Mouse (Mus musculus) monocyte, adult 5-6 weeks (primary cell): ENCODE results near the gene Cish. TPM values are rescaled to one million over a fixed set of nuclear protein-coding genes. Genes with fewer than 3 reads are reported as not detected.

Experiments used
- ATAC-seq: fragments of 153-309, 156-312 bp; replicated peaks from 2 replicates; pipeline ENCODE4 v1.8.0; 2017; ENCODE audit warnings: mild to moderate bottlenecking; ENCODE audit not compliant: low TSS enrichment, insufficient number of reproducible peaks, severe bottlenecking, poor library complexity, low FRiP score
- total RNA-seq: library from RNA; stranded (forward); fragments of 200-1000, 200-491, 200-594 nt; gene quantifications from 3 replicates; pipeline ENCODE4 v1.2.3, GENCODE M21; 2017

Cish gene
- total RNA-seq, 1 experiment from 2014 or later: 3.0 TPM

- no peak for ATAC-seq
These were observed 11.5 kb downstream of the Cish start for GRCm38 (mm10) chr9:107307099-107307872.

DNA sequence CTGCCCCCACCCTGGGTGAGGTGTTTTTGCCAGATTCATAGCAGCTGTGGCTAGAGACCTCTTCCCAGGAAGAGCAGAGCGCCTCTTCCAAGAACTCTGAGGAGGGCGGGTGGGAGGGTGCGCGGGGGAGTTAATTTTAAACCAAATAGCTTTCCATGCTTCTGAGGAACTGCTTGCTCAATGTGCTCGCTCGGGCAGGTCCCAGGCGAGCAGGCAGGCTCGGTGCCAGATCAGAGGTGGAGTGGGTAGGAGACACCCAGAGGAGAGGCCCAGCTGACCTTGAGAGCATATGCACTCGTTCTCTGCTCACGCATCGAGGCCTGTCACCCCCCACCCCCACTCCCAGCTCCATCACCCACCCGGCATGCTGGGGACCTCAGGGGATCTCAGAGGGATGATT, 12.1 kb downstream of the Cish start:
- ATAC-seq: no peak

- ATAC-seq: no peak
These were observed 12.6 kb downstream of the Cish start for GRCm38 (mm10) chr9:107308346-107309000.

- ATAC-seq: no peak
These were observed 13.3 kb downstream of the Cish start for GRCm38 (mm10) chr9:107309171-107309570.

GRCm38 (mm10) chr9:107309600-107309999, 13.8 kb downstream of the Cish start:
- no peak for ATAC-seq

DNA sequence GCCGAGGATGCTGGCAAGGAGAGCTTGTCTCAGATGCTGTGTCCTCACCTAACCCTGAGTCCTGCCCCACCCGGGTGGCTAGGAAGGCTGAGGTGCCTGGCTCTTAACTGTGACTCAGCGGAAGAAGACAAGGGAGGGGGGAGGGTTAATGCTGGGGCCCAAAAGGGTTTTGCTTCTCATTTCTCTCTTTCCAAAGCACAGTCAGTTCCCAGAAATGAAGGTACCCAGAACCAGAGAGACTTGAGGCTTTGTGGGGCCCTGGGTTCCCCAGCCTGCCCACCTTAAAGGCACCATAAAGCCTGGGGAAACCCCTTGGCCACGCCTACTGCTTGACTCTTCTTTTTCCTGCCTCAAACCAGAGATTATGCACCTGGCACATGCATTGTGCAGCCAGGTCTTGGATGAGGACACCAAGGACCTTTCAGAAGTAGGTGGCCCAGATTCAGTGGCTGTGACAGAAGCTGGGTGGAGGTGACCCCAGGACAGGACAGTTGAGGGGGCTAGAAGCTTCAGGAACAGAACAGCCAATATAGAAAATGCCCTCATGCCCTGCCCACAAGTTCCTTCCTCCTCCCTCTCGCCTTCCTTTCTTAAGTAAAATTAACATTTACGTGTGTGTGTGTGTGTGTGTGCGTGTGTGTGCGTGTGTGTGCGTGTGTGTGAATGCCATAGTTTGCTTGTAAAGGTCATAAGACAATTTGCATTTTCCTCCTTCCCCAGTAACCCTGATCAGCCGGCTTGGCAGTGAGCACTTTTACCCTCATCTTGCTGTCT, 17.2 kb downstream of the Cish start:
- ATAC-seq: peak; percentile 69

DNA sequence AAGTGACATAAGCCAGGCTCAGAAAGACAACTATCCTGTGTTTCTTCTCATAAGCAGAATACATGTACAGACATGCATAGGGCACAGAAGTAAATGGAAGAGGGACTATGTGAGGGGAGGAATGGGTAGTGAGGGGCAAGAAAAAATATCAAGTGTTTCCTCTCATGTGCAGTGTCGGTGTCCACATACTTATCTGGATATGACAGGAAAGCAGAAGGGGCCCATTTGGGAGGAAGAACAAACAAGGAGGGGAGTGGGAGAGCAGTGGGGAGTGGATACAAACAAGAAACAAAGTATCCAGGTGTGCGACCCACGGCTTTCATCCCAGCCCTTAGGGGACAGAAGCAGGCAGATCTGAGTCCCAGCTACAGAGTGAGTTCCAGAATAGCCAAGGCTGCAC, 18.1 kb downstream of the Cish start:
- no peak for ATAC-seq

DNA sequence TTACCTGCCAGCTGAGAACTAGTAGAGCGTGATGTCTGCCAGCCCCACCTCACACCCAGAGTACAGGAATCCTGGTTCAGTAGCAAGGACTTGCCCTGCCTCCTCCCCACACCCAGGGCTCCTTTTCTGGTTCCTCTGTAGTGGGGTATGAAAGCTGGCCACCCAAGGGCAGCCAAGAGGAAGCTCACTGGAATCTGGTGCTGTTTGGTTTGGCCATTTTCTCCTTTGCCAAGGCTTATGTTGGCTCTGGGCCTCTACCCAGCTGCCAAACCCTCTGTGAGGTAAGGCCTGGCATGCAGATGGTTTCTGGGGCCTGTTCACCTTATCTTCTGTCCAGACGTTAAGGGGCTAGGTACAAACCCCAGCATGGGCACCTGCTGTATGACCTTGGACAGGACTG, 20.0 kb downstream of the Cish start:
- no peak for ATAC-seq

DNA sequence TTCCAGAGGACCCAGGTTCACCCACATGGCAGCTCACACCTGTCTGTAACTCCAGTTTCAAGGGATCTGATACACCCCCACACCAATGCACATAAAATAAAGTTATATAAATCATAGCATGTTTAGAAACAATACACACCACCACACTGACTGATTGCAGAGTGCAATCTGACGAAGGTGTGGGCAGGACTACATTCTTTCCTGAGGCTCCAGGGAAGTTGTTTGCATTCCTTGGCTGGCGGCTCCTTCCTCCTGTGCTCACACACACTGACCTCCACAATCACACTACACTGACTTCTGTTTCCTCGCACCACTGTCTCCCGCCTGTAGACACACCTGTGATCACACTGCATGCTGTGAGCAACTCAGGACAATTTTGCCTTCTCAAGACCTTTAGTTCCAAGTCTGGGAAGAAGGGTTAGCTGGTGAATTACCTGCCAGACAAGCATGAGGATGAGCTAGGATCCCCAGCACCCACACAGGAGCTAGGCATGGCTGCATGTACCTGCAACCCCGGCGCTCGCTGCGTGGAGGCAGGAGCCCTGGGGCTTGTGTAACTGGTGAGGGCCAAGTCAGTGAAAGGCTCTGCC, 26.7 kb downstream of the Cish start:
- ATAC-seq: no peak

DNA sequence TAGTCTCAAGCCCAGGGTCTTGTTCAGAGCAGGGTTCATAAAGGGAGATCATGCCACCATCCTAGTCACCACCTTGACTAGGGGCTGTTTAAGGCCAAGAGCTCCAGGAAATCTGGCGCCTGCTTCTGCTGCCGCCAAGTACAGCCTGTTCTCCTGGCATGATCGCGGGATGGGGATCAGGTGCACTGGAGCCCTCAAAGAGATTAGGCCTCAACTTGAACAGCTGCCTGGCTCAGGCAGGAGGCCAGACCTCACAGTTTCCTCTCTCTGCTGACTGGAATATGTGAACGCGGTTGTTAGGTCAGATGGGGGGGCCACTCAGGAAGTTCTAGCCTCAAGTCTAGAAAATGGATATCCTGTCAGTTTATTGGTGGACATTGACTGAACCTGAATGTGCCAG, 27.7 kb downstream of the Cish start:
- no peak for ATAC-seq

DNA sequence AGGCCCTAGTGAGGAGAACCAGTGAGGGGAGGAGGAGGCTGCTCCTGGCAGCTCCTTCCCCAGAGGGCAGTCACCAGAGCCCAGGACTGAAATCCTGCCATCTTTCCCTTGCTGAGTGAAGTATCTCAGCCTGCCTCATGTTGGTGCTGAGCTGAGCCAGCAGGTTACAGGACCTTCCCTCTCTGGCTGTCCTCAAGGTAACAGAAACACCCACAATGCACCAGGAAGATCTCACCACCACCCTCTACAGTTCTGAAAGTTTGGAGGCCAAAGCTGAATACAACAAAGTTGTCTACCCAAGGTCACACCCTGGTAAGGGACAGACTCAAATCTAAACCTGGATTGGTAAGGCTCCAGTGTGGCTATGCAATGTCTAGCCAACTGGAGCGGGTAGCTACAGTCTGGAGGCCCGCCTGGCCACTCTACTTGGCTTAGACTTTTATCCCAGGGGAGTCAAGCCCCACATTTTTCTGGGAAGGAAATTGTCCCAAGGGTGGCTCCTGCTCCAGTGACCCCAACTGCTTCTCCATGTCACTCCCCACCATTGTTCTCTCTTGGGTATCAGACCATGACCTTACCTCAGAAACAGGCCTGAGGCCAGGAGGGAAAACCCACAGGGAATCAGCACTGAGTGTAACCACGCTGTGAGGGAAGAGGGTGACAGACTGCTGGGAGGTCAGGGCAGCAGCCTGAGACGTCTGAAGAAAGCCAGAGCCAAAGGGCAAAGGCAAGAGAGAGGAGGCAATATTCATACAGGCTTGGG, 29.2 kb downstream of the Cish start:
- no peak for ATAC-seq

GRCm38 (mm10) chr9:107325904-107326303, 30.1 kb downstream of the Cish start:
- ATAC-seq: no peak

- no peak for ATAC-seq
These were observed 32.2 kb downstream of the Cish start for GRCm38 (mm10) chr9:107327879-107328620.

DNA sequence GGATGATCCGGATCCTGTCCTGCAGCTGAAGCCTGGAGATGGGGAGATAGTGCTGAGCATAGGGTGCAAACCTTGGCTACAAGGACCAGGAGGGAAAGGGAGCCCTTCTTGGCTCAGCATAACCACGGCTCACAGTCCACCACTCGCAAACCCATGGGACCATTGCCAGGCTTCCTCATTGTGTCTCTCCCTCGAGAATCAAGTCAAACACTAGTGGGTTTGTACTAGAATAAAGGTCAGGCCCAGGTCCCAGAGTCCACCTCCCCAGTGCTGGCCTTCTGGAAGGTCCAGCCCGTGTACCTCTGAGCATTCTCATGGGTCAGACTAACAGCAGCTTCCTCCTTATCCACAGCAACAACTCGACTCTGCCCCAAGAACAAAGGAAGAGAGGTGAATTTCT, 35.0 kb downstream of the Cish start:
- no peak for ATAC-seq

DNA sequence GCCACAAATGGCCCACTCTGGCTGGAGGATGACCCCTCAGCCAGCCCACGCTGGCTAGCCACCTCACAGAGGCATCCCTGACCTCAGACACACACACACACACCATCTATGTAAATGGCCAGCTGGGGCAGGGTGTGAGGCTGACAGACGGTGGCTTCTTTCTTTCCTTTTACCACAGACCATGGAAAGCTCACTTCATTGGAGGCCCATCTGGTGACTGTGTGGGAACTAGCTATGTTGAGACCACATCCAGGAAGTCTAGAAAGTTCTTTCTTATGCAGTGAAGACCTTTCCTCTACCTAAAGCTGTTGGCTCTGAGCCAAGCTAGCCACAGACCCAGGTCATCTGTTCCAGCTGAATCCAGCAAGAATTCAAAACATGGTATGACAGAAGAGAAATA, 37.9 kb downstream of the Cish start:
- ATAC-seq: no peak

DNA sequence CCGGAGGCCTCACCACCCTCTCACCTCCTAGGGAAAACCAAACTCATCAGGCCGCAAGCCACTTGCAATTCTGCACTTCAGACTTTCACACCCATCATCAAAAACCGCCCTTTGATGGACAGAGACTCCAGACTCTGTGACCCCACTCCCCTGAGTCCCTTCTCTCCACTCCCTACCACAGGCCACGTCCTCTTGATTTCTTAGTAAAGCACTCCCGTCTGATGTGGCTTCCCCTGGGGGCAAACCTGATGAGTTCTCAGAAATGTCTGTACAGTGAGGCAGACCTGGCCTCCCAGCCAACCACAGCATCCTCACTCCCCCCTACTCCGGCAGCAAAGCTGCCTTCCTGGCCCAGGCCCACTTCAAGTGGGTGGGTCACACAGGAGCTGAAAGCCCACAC, 38.5 kb downstream of the Cish start:
- no peak for ATAC-seq

DNA sequence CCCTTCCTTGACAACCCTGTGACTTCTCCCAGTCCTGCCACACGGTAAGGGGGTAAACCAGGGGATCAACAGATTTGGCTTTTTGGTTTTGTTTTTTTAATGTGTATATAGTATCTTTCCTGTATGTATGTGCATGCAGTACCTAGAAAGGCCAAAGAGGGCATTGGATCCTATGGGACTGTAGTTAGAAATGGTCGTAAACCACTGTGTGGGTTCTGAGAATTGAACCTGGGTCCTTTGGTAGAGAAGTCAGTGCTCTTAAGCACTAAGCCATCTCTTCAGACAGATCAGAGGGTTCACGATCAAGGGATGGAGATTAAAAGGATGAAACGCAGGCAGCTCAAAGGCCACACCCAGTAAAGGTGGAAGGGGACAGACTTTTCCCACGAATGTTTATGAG, 39.2 kb downstream of the Cish start:
- ATAC-seq: no peak

- peak; percentile 52; the same call in 1 of the 2 replicates for ATAC-seq
These were observed 40.1 kb downstream of the Cish start for GRCm38 (mm10) chr9:107335909-107336308.
